Comparison of ENCODE assay signal across 8 mouse cellular contexts in genomic region chr7:16128899-16129298, GRCm38 (mm10). TPM values are rescaled to one million over a fixed set of nuclear protein-coding genes. Genes with fewer than 3 reads are reported as not detected.
DNase-seq lines count a peak whose midpoint lies in the region; ATAC-seq lines count a peak whose summit lies in the region.

No protein-coding gene starts in this region.

- no peak for ATAC-seq in heart, embryonic 16.5 days (replicated peaks; ENCODE audit: extremely low read depth, insufficient read depth, low FRiP score)
- no peak for ATAC-seq in forebrain, embryonic 16.5 days
- ATAC-seq in midbrain, embryonic 14.5 days (ENCODE audit: low FRiP score, low TSS enrichment), result no peak
- ATAC-seq in megakaryocyte progenitor cell, adult 5-6 weeks (replicated peaks; ENCODE audit: poor library complexity), result no peak

- H3K27me3 ChIP-seq in heart, embryonic 16.5 days (ENCODE audit: control insufficient read depth, insufficient read depth, low read length), result peaks cover 5% of the 10 kb centered on the region; the same call in 1 of the 2 replicates
- H3K27me3 ChIP-seq in embryonic facial prominence, embryonic 10.5 days (replicated peaks; ENCODE audit: low read depth, poor library complexity, severe bottlenecking), result peaks cover 22% of the 10 kb centered on the region
- H3K27me3 ChIP-seq in forebrain, embryonic 16.5 days (replicated peaks; ENCODE audit: control insufficient read depth, insufficient read depth, low read length), result no peaks in the 10 kb centered on the region
- H3K27me3 ChIP-seq in midbrain, embryonic 14.5 days (ENCODE audit: control insufficient read depth, insufficient read depth, low read length), result no peaks in the 10 kb centered on the region

- H3K36me3 ChIP-seq in heart, embryonic 16.5 days (ENCODE audit: control insufficient read depth, insufficient read depth), result peaks cover 9% of the 10 kb centered on the region; the same call in 1 of the 2 replicates
- peaks cover 17% of the 10 kb centered on the region; the same call in 1 of the 2 replicates for H3K36me3 ChIP-seq in embryonic facial prominence, embryonic 10.5 days (replicated peaks)
- H3K36me3 ChIP-seq in forebrain, embryonic 16.5 days (ENCODE audit: control insufficient read depth, insufficient read depth), result no peaks in the 10 kb centered on the region
- H3K36me3 ChIP-seq in midbrain, embryonic 14.5 days (ENCODE audit: control insufficient read depth, insufficient read depth, low read length), result 0 out of 2 replicates have a peak, but pooled peaks cover 5% of the 10 kb centered on the region

- WGBS in heart, embryonic 16.5 days, result 54% methylated on average over 5 of the region's 5 CpGs
- WGBS in embryonic facial prominence, embryonic 10.5 days, result 62% methylated on average over 5 of the region's 5 CpGs
- WGBS in forebrain, embryonic 16.5 days, result 60% methylated on average over 5 of the region's 5 CpGs
- 62% methylated on average over 5 of the region's 5 CpGs for WGBS in midbrain, embryonic 14.5 days

- H3K9ac ChIP-seq in heart, embryonic 16.5 days (ENCODE audit: low read length), result peak overlapping the region; percentile 51
- peak overlapping the region; percentile 80; the same call in 1 of the 2 replicates for H3K9ac ChIP-seq in forebrain, embryonic 16.5 days (replicated peaks; ENCODE audit: low read depth, low read length)
- peak overlapping the region; percentile 74; the same call in 1 of the 2 replicates for H3K9ac ChIP-seq in midbrain, embryonic 14.5 days (replicated peaks; ENCODE audit: low read length)

- intact Hi-C loops in left cerebral cortex, postnatal 14 days (cut with DNase I), result no loop called here

- no peaks in the 10 kb centered on the region for H3K9me3 ChIP-seq in heart, embryonic 16.5 days (replicated peaks; ENCODE audit: control insufficient read depth, low read length)
- no peaks in the 10 kb centered on the region for H3K9me3 ChIP-seq in embryonic facial prominence, embryonic 10.5 days
- H3K9me3 ChIP-seq in forebrain, embryonic 16.5 days (ENCODE audit: control insufficient read depth, low read length), result no peaks in the 10 kb centered on the region
- H3K9me3 ChIP-seq in midbrain, embryonic 14.5 days (ENCODE audit: control insufficient read depth, low read length), result no peaks in the 10 kb centered on the region

- peak overlapping the region; percentile 66 for H3K27ac ChIP-seq in heart, embryonic 16.5 days (ENCODE audit: low read length)
- H3K27ac ChIP-seq in embryonic facial prominence, embryonic 10.5 days (replicated peaks), result no peak overlapping the region
- H3K27ac ChIP-seq in forebrain, embryonic 16.5 days (ENCODE audit: low read length), result no peak overlapping the region
- peak overlapping the region; percentile 78 for H3K27ac ChIP-seq in midbrain, embryonic 14.5 days (replicated peaks; ENCODE audit: low read depth, low read length)

- peak overlapping the region; percentile 67 for H3K4me3 ChIP-seq in heart, embryonic 16.5 days (ENCODE audit: low read length)
- peak overlapping the region; percentile 66 for H3K4me3 ChIP-seq in embryonic facial prominence, embryonic 10.5 days
- H3K4me3 ChIP-seq in forebrain, embryonic 16.5 days (replicated peaks; ENCODE audit: low read length), result peak overlapping the region; percentile 67
- peak overlapping the region; percentile 58; the same call in 1 of the 2 replicates for H3K4me3 ChIP-seq in midbrain, embryonic 14.5 days (replicated peaks; ENCODE audit: low read depth, low read length)

- peak overlapping the region; percentile 86 for H3K4me2 ChIP-seq in heart, embryonic 16.5 days (ENCODE audit: low read depth, low read length)
- peak overlapping the region; percentile 69 for H3K4me2 ChIP-seq in forebrain, embryonic 16.5 days (ENCODE audit: low read length)
- peak overlapping the region; percentile 73 for H3K4me2 ChIP-seq in midbrain, embryonic 14.5 days (ENCODE audit: low read length)

- no peak for DNase-seq in heart, adult 18-20 months
- DNase-seq in embryonic facial prominence, embryonic 10.5 days (ENCODE audit: low spot score), result no peak
- DNase-seq in midbrain, embryonic 14.5 days, result no peak
- no peak for DNase-seq in right cerebral cortex, adult 2 months (ENCODE audit: low spot score in 2 of 2)
- DNase-seq in left cerebral cortex, postnatal 14 days (ENCODE audit: low spot score in 2 of 2), result no peak

- peaks cover 22% of the 10 kb centered on the region for H3K4me1 ChIP-seq in heart, embryonic 16.5 days (ENCODE audit: control insufficient read depth, insufficient read depth, low read length)
- H3K4me1 ChIP-seq in embryonic facial prominence, embryonic 10.5 days, result peaks cover 37% of the 10 kb centered on the region
- H3K4me1 ChIP-seq in forebrain, embryonic 16.5 days (replicated peaks; ENCODE audit: control insufficient read depth, insufficient read depth, low read length), result peaks cover 47% of the 10 kb centered on the region
- H3K4me1 ChIP-seq in midbrain, embryonic 14.5 days (ENCODE audit: control insufficient read depth, insufficient read depth, low read length), result peaks cover 36% of the 10 kb centered on the region

RNA-seq across cellular contexts. Expression of gene Slc8a2, which starts 0.7 kb away (rescaled TPM):
- 0.15 and 0.20 TPM in 2 replicates for polyA plus RNA-seq in heart, embryonic 16.5 days (2015; fragmentation: Nextera tagmentation; extraction: Ambion mirVana)
- under 1 TPM; 0.72 to 0.85 TPM for total RNA-seq in heart, adult 18-20 months (2021)
- 0.16 and 0.20 TPM in 2 replicates for polyA plus RNA-seq in embryonic facial prominence, embryonic 10.5 days (2016; fragmentation: Nextera tagmentation; extraction: Ambion mirVana)
- polyA plus RNA-seq in forebrain, embryonic 16.5 days (2015; fragmentation: Nextera tagmentation; extraction: Ambion mirVana), result 0.72 and 1.1 TPM in 2 replicates
- polyA plus RNA-seq in midbrain, embryonic 14.5 days (2014; fragmentation: Nextera tagmentation; extraction: Ambion mirVana), result 1.1 and 1.2 TPM in 2 replicates
- total RNA-seq in megakaryocyte progenitor cell, adult 5-6 weeks (2015), result not detected in 2 replicates
- total RNA-seq in megakaryocyte progenitor cell, adult 5-6 weeks (2017), result not detected in 2 replicates
- 100 to 1,000 TPM; 343 to 360 TPM for total RNA-seq in left cerebral cortex, postnatal 14 days (2021)

RNA-seq across cellular contexts. Expression of gene Kptn, which starts 9.2 kb away (rescaled TPM):
- 32.5 and 36.1 TPM in 2 replicates for polyA plus RNA-seq in heart, embryonic 16.5 days (2015; fragmentation: Nextera tagmentation; extraction: Ambion mirVana)
- 10 to 100 TPM; 19.0 to 21.0 TPM for total RNA-seq in heart, adult 18-20 months (2021)
- polyA plus RNA-seq in embryonic facial prominence, embryonic 10.5 days (2016; fragmentation: Nextera tagmentation; extraction: Ambion mirVana), result 25.8 and 26.7 TPM in 2 replicates
- polyA plus RNA-seq in forebrain, embryonic 16.5 days (2015; fragmentation: Nextera tagmentation; extraction: Ambion mirVana), result 40.9 and 53.2 TPM in 2 replicates
- polyA plus RNA-seq in midbrain, embryonic 14.5 days (2014; fragmentation: Nextera tagmentation; extraction: Ambion mirVana), result 33.1 and 40.5 TPM in 2 replicates
- total RNA-seq in megakaryocyte progenitor cell, adult 5-6 weeks (2015), result 8.1 and 10.7 TPM in 2 replicates
- 8.3 and 10.6 TPM in 2 replicates for total RNA-seq in megakaryocyte progenitor cell, adult 5-6 weeks (2017)
- 10 to 100 TPM; 41.7 to 47.5 TPM for total RNA-seq in left cerebral cortex, postnatal 14 days (2021)

RNA-seq across cellular contexts. Expression of gene Napa, which starts 30.6 kb away (rescaled TPM):
- polyA plus RNA-seq in heart, embryonic 16.5 days (2015; fragmentation: Nextera tagmentation; extraction: Ambion mirVana), result 166 and 168 TPM in 2 replicates
- 10 to 100 TPM; 88.7 to 99.1 TPM for total RNA-seq in heart, adult 18-20 months (2021)
- polyA plus RNA-seq in embryonic facial prominence, embryonic 10.5 days (2016; fragmentation: Nextera tagmentation; extraction: Ambion mirVana), result 200 and 202 TPM in 2 replicates
- 197 and 220 TPM in 2 replicates for polyA plus RNA-seq in forebrain, embryonic 16.5 days (2015; fragmentation: Nextera tagmentation; extraction: Ambion mirVana)
- 209 and 245 TPM in 2 replicates for polyA plus RNA-seq in midbrain, embryonic 14.5 days (2014; fragmentation: Nextera tagmentation; extraction: Ambion mirVana)
- total RNA-seq in megakaryocyte progenitor cell, adult 5-6 weeks (2015), result 69.2 and 72.0 TPM in 2 replicates
- total RNA-seq in megakaryocyte progenitor cell, adult 5-6 weeks (2017), result 46.2 and 57.8 TPM in 2 replicates
- 100 to 1,000 TPM; 241 to 246 TPM for total RNA-seq in left cerebral cortex, postnatal 14 days (2021)

RNA-seq across cellular contexts. Expression of gene Meis3, which starts 46.0 kb away (rescaled TPM):
- polyA plus RNA-seq in heart, embryonic 16.5 days (2015; fragmentation: Nextera tagmentation; extraction: Ambion mirVana), result 14.5 and 15.4 TPM in 2 replicates
- 1 to 10 TPM; 4.8 to 6.1 TPM for total RNA-seq in heart, adult 18-20 months (2021)
- 55.5 and 67.7 TPM in 2 replicates for polyA plus RNA-seq in embryonic facial prominence, embryonic 10.5 days (2016; fragmentation: Nextera tagmentation; extraction: Ambion mirVana)
- polyA plus RNA-seq in forebrain, embryonic 16.5 days (2015; fragmentation: Nextera tagmentation; extraction: Ambion mirVana), result 99.6 and 118 TPM in 2 replicates
- 137 and 151 TPM in 2 replicates for polyA plus RNA-seq in midbrain, embryonic 14.5 days (2014; fragmentation: Nextera tagmentation; extraction: Ambion mirVana)
- 0.34 TPM in 1 of 2 replicates, not detected in the other for total RNA-seq in megakaryocyte progenitor cell, adult 5-6 weeks (2015)
- not detected in 2 replicates for total RNA-seq in megakaryocyte progenitor cell, adult 5-6 weeks (2017)
- total RNA-seq in left cerebral cortex, postnatal 14 days (2021), result 10 to 100 TPM; 37.9 to 40.2 TPM

Comparison
In these comparisons a context has a peak if more than half of its experiments do, and no peak if none do; other contexts are left out.
1. H3K27ac ChIP-seq: peak in heart, embryonic 16.5 days (single experiment) and midbrain, embryonic 14.5 days (single experiment); none in embryonic facial prominence, embryonic 10.5 days (single experiment) and forebrain, embryonic 16.5 days (single experiment).
2. Peak in every context shown above with its lines, with median percentiles within 50 percentile points of each other: H3K4me2 ChIP-seq, H3K4me3 ChIP-seq and H3K9ac ChIP-seq.